Mouse (Mus musculus): ENCODE measurements at regions not wholly inside any gene's neighbourhood (a gene's known extent, or its start where the extent isn't known, plus 50 kb on each side); places are given as distances from the start of the nearest gene placed in this dataset.

DNA sequence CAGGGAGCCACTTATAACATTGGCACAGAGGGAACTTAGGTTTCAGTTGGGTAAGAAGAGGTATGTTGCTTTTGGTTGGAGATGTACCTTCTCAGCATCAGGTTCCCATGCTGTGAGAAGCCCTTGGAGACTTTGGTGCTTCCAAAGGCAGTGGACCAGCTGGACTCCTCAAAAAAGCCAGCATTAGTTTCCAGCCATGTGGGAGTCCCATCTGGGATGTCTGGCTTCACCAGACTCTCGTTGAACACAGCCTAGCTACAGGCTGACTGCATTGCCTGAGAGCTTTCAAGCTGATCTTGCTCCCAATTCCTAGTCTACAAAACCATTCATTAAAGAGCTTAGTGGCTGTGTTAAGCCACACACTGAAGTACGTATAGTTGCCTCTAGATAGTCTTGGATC, 182.8 kb downstream of the Slc4a3 start:
- H3K36me3 ChIP-seq (replicated peaks in 1 of 2; ENCODE audit: control insufficient read depth in 1 of 2, insufficient read depth in 1 of 2, low read length in 1 of 2): no peaks in the 10 kb centered on the region
- no peak overlapping the region for H3K4me3 ChIP-seq (replicated peaks in 1 of 3; ENCODE audit: low read depth in 2 of 3, low read length in 2 of 3, poor library complexity in 1 of 3)
- H3K9me3 ChIP-seq (replicated peaks; ENCODE audit: low read length): no peaks in the 10 kb centered on the region
- H3K79me2 ChIP-seq (replicated peaks; ENCODE audit: control insufficient read depth, extremely low read depth, insufficient read depth, poor library complexity, severe bottlenecking): no peaks in the 10 kb centered on the region
- H3K27me3 ChIP-seq (replicated peaks): no peaks in the 10 kb centered on the region
- DNase-seq (ENCODE audit: extremely low read depth): no peak
- TF ChIP-seq PAX5 (IDR thresholded peaks at IDR 0.05; ENCODE audit: low read length): no peak
- TF ChIP-seq MAX (IDR thresholded peaks at IDR 0.05; ENCODE audit: low read length): no peak
- no peak for TF ChIP-seq ZMIZ1 (IDR thresholded peaks at IDR 0.05; ENCODE audit: low read depth, low read length)
- TF ChIP-seq SMC3 (IDR thresholded peaks at IDR 0.05; ENCODE audit: low read depth, low read length): no peak
- no peak for TF ChIP-seq NRF1 (IDR thresholded peaks at IDR 0.05; ENCODE audit: low read depth, low read length)
- no peak for TF ChIP-seq ZC3H11A (IDR thresholded peaks at IDR 0.05; ENCODE audit: low read depth, low read length)
- no peak for TF ChIP-seq HCFC1 (IDR thresholded peaks at IDR 0.05; ENCODE audit: low read depth, low read length)
- TF ChIP-seq JUN (IDR thresholded peaks at IDR 0.05; ENCODE audit: insufficient read depth, low read depth, low read length): no peak
- no peak for TF ChIP-seq MYC (IDR thresholded peaks at IDR 0.05; ENCODE audit: low read depth, low read length)
- TF ChIP-seq JUND (conservative IDR thresholded peaks at IDR 0.05; ENCODE audit: low read depth, low read length): no peak
- no peak for TF ChIP-seq CTCF (conservative IDR thresholded peaks at IDR 0.05 in 1 of 2, IDR thresholded peaks at IDR 0.05 in 1 of 2; ENCODE audit: low read depth in 2 of 2, low read length in 2 of 2)
- TF ChIP-seq KAT2A (IDR thresholded peaks at IDR 0.05; ENCODE audit: insufficient replicate concordance, low read length): no peak
- no peak overlapping the region for H3K9ac ChIP-seq (ENCODE audit: insufficient read depth, low read depth)
- H3K4me2 ChIP-seq (ENCODE audit: insufficient read depth, low read depth, poor library complexity, severe bottlenecking): no peak overlapping the region
- no peaks in the 10 kb centered on the region for H3K4me1 ChIP-seq (ENCODE audit: control insufficient read depth in 1 of 2, insufficient read depth in 2 of 2)
- H3K27ac ChIP-seq (ENCODE audit: insufficient read depth, low read depth): no peak overlapping the region
- dilution Hi-C loops (cut with MboI; ENCODE audit: extremely low pct_ligation_motif_present, extremely low pct_unique_long_range_greater_than_20kb, low sequenced_read_pairs): no loop called here
- in situ Hi-C loops (cut with MboI; ENCODE audit: low pct_ligation_motif_present, low pct_unique_long_range_greater_than_20kb, low sequenced_read_pairs): no loop called here

GRCm38 (mm10) chr1:75733791-75734190, 187.7 kb downstream of the Slc4a3 start:
- no peaks in the 10 kb centered on the region for H3K9me3 ChIP-seq (replicated peaks; ENCODE audit: low read length)
- in situ Hi-C loops (cut with MboI; ENCODE audit: low pct_ligation_motif_present, low pct_unique_long_range_greater_than_20kb, low sequenced_read_pairs): no loop called here

More at GRCm38 (mm10) chr1:75733791-75734190, 187.7 kb downstream of the Slc4a3 start:
- H3K4me3 ChIP-seq (replicated peaks in 1 of 3; ENCODE audit: low read depth in 2 of 3, low read length in 2 of 3, poor library complexity in 1 of 3): no peak overlapping the region
- H3K9ac ChIP-seq (ENCODE audit: insufficient read depth, low read depth): no peak overlapping the region
- dilution Hi-C loops (cut with MboI; ENCODE audit: extremely low pct_ligation_motif_present, extremely low pct_unique_long_range_greater_than_20kb, low sequenced_read_pairs): no loop called here
- H3K4me2 ChIP-seq (ENCODE audit: insufficient read depth, low read depth, poor library complexity, severe bottlenecking): no peak overlapping the region
- H3K4me1 ChIP-seq (ENCODE audit: control insufficient read depth in 1 of 2, insufficient read depth in 2 of 2): no peaks in the 10 kb centered on the region
- H3K36me3 ChIP-seq (replicated peaks in 1 of 2; ENCODE audit: control insufficient read depth in 1 of 2, insufficient read depth in 1 of 2, low read length in 1 of 2): no peaks in the 10 kb centered on the region
- no peak for TF ChIP-seq ETS1 (conservative IDR thresholded peaks at IDR 0.05; ENCODE audit: low read depth, low read length)
- TF ChIP-seq MYC (IDR thresholded peaks at IDR 0.05; ENCODE audit: low read depth, low read length): no peak
- no peak for TF ChIP-seq SMC3 (IDR thresholded peaks at IDR 0.05; ENCODE audit: low read depth, low read length)
- TF ChIP-seq ZC3H11A (IDR thresholded peaks at IDR 0.05; ENCODE audit: low read depth, low read length): no peak
- no peak for TF ChIP-seq IRF4 (IDR thresholded peaks at IDR 0.05; ENCODE audit: low read depth, low read length)
- no peak for TF ChIP-seq ZNF384 (IDR thresholded peaks at IDR 0.05; ENCODE audit: low read depth, low read length)
- TF ChIP-seq MAX (IDR thresholded peaks at IDR 0.05; ENCODE audit: low read length): no peak
- no peak for TF ChIP-seq GABPA (IDR thresholded peaks at IDR 0.05; ENCODE audit: insufficient replicate concordance, low read depth, low read length)
- no peak for TF ChIP-seq RCOR1 (conservative IDR thresholded peaks at IDR 0.05; ENCODE audit: low read depth, low read length)
- no peak for TF ChIP-seq E2F4 (IDR thresholded peaks at IDR 0.05; ENCODE audit: insufficient replicate concordance, low read depth, low read length)
- no peak for TF ChIP-seq NRF1 (IDR thresholded peaks at IDR 0.05; ENCODE audit: low read depth, low read length)
- no peak for TF ChIP-seq CTCF (conservative IDR thresholded peaks at IDR 0.05 in 1 of 2, IDR thresholded peaks at IDR 0.05 in 1 of 2; ENCODE audit: low read depth in 2 of 2, low read length in 2 of 2)
- TF ChIP-seq USF1 (IDR thresholded peaks at IDR 0.05; ENCODE audit: low read depth, low read length): no peak
- no peak for TF ChIP-seq HCFC1 (IDR thresholded peaks at IDR 0.05; ENCODE audit: low read depth, low read length)
- TF ChIP-seq MAZ (IDR thresholded peaks at IDR 0.05; ENCODE audit: low read depth, low read length): no peak
- no peak for TF ChIP-seq TBP (conservative IDR thresholded peaks at IDR 0.05; ENCODE audit: low read depth, low read length)
- no peak for TF ChIP-seq MXI1 (IDR thresholded peaks at IDR 0.05; ENCODE audit: low read depth, low read length)
- TF ChIP-seq BHLHE40 (IDR thresholded peaks at IDR 0.05; ENCODE audit: low read depth, low read length): no peak
- no peaks in the 10 kb centered on the region for H3K79me2 ChIP-seq (replicated peaks; ENCODE audit: control insufficient read depth, extremely low read depth, insufficient read depth, poor library complexity, severe bottlenecking)
- H3K27me3 ChIP-seq (replicated peaks): no peaks in the 10 kb centered on the region
- no peak overlapping the region for H3K27ac ChIP-seq (ENCODE audit: insufficient read depth, low read depth)
- DNase-seq (ENCODE audit: extremely low read depth): no peak

Data from CH12.LX (cell line).